ENCODE assay signal across 26 mouse cellular contexts in genomic region chr11:80539056-80539455, GRCm38 (mm10).
DNase-seq lines count a peak whose midpoint lies in the region; ATAC-seq lines count a peak whose summit lies in the region.
"Had no signal": no experiment of that assay in that cellular context is flagged by ENCODE, and none has a peak within 500 bp of the region (broad histone marks: within the 10 kb centered on the region; RNA-seq: fewer than 3 reads in every experiment).

No protein-coding gene starts in this region.

- H3K4me2 ChIP-seq in hindbrain, embryonic 13.5 days, result no peak overlapping the region
- H3K4me2 ChIP-seq: forebrain, embryonic 12.5 days; forebrain, embryonic 15.5 days; heart, embryonic 13.5 days; hindbrain, embryonic 12.5 days; kidney, embryonic 15.5 days had no signal

- ATAC-seq in hindbrain, embryonic 13.5 days (ENCODE audit: low FRiP score), result no peak
- ATAC-seq: CD4-positive, CD25-positive, alpha-beta regulatory T cell, adult 4 months; forebrain, embryonic 15.5 days; hindbrain, embryonic 16.5 days; intestine, embryonic 16.5 days had no signal

- no peak overlapping the region for H3K27ac ChIP-seq in heart, embryonic 10.5 days
- no peak overlapping the region for H3K27ac ChIP-seq in hindbrain, embryonic 13.5 days
- H3K27ac ChIP-seq: forebrain, embryonic 12.5 days; forebrain, embryonic 15.5 days; heart, embryonic 13.5 days; hindbrain, embryonic 12.5 days; kidney, embryonic 15.5 days had no signal

- peak; percentile 50 for DNase-seq in 3134 (ENCODE audit: extremely low read depth, insufficient read length, low spot score)
- DNase-seq in 416B (ENCODE audit: low read depth), result peak; percentile 53
- DNase-seq in NIH3T3 (ENCODE audit: low read depth), result peak; percentile 41
- DNase-seq in ZHBTc4 (ENCODE audit: low read depth, low spot score), result peak; percentile 18
- no peak for DNase-seq in adrenal gland, postnatal 10 days
- no peak for DNase-seq in heart, embryonic 10.5 days (ENCODE audit: low spot score)
- DNase-seq in urinary bladder, postnatal 10 days (ENCODE audit: low spot score), result no peak
- DNase-seq: adrenal gland, adult 2 months; adrenal gland, postnatal 25 days; cerebellum, adult 11-12 months; cerebellum, adult 9-10 months; cerebellum, postnatal 14 days; gastrocnemius, postnatal 25 days; heart, adult 18-20 months; heart, postnatal 14 days; heart, postnatal 4 days; kidney, adult 18-20 months had no signal

- H3K4me3 ChIP-seq in heart, embryonic 10.5 days, result no peak overlapping the region
- no peak overlapping the region for H3K4me3 ChIP-seq in hindbrain, embryonic 13.5 days
- H3K4me3 ChIP-seq: forebrain, embryonic 12.5 days; forebrain, embryonic 15.5 days; heart, embryonic 13.5 days; hindbrain, embryonic 12.5 days; kidney, embryonic 15.5 days had no signal

- H3K36me3 ChIP-seq in heart, embryonic 10.5 days, result no peaks in the 10 kb centered on the region
- H3K36me3 ChIP-seq in hindbrain, embryonic 13.5 days, result no peaks in the 10 kb centered on the region
- H3K36me3 ChIP-seq: forebrain, embryonic 12.5 days; forebrain, embryonic 15.5 days; heart, embryonic 13.5 days; hindbrain, embryonic 12.5 days; kidney, embryonic 15.5 days had no signal

- H3K4me1 ChIP-seq in heart, embryonic 10.5 days, result no peaks in the 10 kb centered on the region
- no peaks in the 10 kb centered on the region for H3K4me1 ChIP-seq in hindbrain, embryonic 13.5 days (replicated peaks)
- H3K4me1 ChIP-seq: forebrain, embryonic 12.5 days; forebrain, embryonic 15.5 days; heart, embryonic 13.5 days; hindbrain, embryonic 12.5 days; kidney, embryonic 15.5 days had no signal

- WGBS in heart, embryonic 10.5 days, result 72% methylated on average over 4 of the region's 4 CpGs
- WGBS in hindbrain, embryonic 13.5 days, result 83% methylated on average over 4 of the region's 4 CpGs

- H3K27me3 ChIP-seq in heart, embryonic 10.5 days (ENCODE audit: insufficient read depth, poor library complexity, severe bottlenecking), result no peaks in the 10 kb centered on the region
- H3K27me3 ChIP-seq in hindbrain, embryonic 13.5 days, result no peaks in the 10 kb centered on the region
- H3K27me3 ChIP-seq: forebrain, embryonic 12.5 days; forebrain, embryonic 15.5 days; heart, embryonic 13.5 days; hindbrain, embryonic 12.5 days; kidney, embryonic 15.5 days had no signal

- H3K9me3 ChIP-seq in heart, embryonic 10.5 days, result no peaks in the 10 kb centered on the region
- no peaks in the 10 kb centered on the region for H3K9me3 ChIP-seq in hindbrain, embryonic 13.5 days
- H3K9me3 ChIP-seq: forebrain, embryonic 12.5 days; forebrain, embryonic 15.5 days; heart, embryonic 13.5 days; hindbrain, embryonic 12.5 days; kidney, embryonic 15.5 days had no signal

- H3K9ac ChIP-seq in hindbrain, embryonic 13.5 days, result no peak overlapping the region
- H3K9ac ChIP-seq: forebrain, embryonic 12.5 days; forebrain, embryonic 15.5 days; heart, embryonic 13.5 days; hindbrain, embryonic 12.5 days; kidney, embryonic 15.5 days had no signal

Comparison
In these comparisons a context has a peak if more than half of its experiments do, and no peak if none do; other contexts are left out.
1. DNase-seq: peak in 3134 (single experiment), 416B (single experiment), NIH3T3 (single experiment) and ZHBTc4 (single experiment); none in adrenal gland, postnatal 10 days (single experiment), heart, embryonic 10.5 days (single experiment) and urinary bladder, postnatal 10 days (single experiment).